Mouse (Mus musculus) liver, adult (tissue): ENCODE measurements around the gene Gm20388.

Source experiments
- GATA4 ChIP-seq: IDR thresholded peaks from 2 replicates; pipeline ENCODE4 v1.6.1; 2014; ENCODE audit warnings: mild to moderate bottlenecking, low read length; ENCODE audit not compliant: insufficient replicate concordance

The Gm20388 gene

GRCm38 (mm10) chr8:120276891-120277426 is 366.3 kb downstream of the Gm20388 start:
- no peak for TF ChIP-seq GATA4

- no peak for TF ChIP-seq GATA4
Measured at GRCm38 (mm10) chr8:120278009-120278408, 367.4 kb downstream of the Gm20388 start.

GRCm38 (mm10) chr8:120279418-120279817 is 368.8 kb downstream of the Gm20388 start:
- TF ChIP-seq GATA4, result no peak

- no peak for TF ChIP-seq GATA4
Measured at GRCm38 (mm10) chr8:120281487-120281886, 370.8 kb downstream of the Gm20388 start.

- TF ChIP-seq GATA4, result no peak
Measured at GRCm38 (mm10) chr8:120282465-120282864, 371.8 kb downstream of the Gm20388 start.

- TF ChIP-seq GATA4, result no peak
Measured at GRCm38 (mm10) chr8:120284265-120284664, 373.6 kb downstream of the Gm20388 start.

- no peak for TF ChIP-seq GATA4
Measured at GRCm38 (mm10) chr8:120285033-120285432, 374.4 kb downstream of the Gm20388 start.

- TF ChIP-seq GATA4, result no peak
Measured at GRCm38 (mm10) chr8:120285878-120286277, 375.2 kb downstream of the Gm20388 start.

GRCm38 (mm10) chr8:120288122-120288908 is 377.7 kb downstream of the Gm20388 start:
- TF ChIP-seq GATA4, result peak; percentile 90; the same call in 1 of the 2 replicates

- TF ChIP-seq GATA4, result no peak
Measured at GRCm38 (mm10) chr8:120289191-120289590, 378.6 kb downstream of the Gm20388 start.

GRCm38 (mm10) chr8:120289698-120290181 is 379.1 kb downstream of the Gm20388 start:
- no peak for TF ChIP-seq GATA4

GRCm38 (mm10) chr8:120290614-120291013 is 380.0 kb downstream of the Gm20388 start:
- TF ChIP-seq GATA4, result no peak

GRCm38 (mm10) chr8:120291650-120292049 is 381.0 kb downstream of the Gm20388 start:
- no peak for TF ChIP-seq GATA4

- TF ChIP-seq GATA4, result no peak
Measured at GRCm38 (mm10) chr8:120292316-120293107, 381.9 kb downstream of the Gm20388 start.
